Mouse (Mus musculus) adrenal gland, adult 2 months (tissue): ENCODE measurements at regions not wholly inside any gene's neighbourhood (a gene's known extent, or its start where the extent isn't known, plus 50 kb on each side); places are given as distances from the start of the nearest gene placed in this dataset.

Source experiments
- DNase-seq: peaks from one replicate; pipeline ENCODE4 v3.0.0; 2021

GRCm38 (mm10) chr6:144876758-144877157 lies 95.0 kb upstream of the Sox5 start:
- DNase-seq: no peak

- no peak for DNase-seq
These were observed 94.1 kb upstream of the Sox5 start for GRCm38 (mm10) chr6:144875862-144876261.

DNA sequence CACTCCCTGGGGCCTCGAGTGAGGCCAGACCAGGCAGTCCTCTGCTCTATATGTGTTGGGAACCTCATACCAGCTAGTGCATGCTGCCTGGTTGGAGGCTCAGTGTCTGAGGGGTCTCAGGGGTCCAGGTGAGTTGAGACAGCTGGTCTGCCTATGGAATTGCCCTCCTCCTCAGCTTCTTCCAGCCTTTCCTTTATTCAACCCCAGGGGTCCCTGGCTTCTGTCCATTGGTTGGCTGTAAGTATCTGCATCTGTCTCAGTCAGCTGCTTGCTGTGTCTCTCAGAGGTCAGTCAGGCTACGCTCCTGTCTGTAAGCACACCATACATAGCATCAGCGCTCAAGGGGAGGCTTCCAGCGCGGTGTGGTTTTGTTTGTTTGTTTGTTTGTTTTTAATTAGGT lies 92.5 kb upstream of the Sox5 start:
- DNase-seq: no peak

GRCm38 (mm10) chr6:144870949-144871348 lies 89.2 kb upstream of the Sox5 start:
- DNase-seq: no peak

DNA sequence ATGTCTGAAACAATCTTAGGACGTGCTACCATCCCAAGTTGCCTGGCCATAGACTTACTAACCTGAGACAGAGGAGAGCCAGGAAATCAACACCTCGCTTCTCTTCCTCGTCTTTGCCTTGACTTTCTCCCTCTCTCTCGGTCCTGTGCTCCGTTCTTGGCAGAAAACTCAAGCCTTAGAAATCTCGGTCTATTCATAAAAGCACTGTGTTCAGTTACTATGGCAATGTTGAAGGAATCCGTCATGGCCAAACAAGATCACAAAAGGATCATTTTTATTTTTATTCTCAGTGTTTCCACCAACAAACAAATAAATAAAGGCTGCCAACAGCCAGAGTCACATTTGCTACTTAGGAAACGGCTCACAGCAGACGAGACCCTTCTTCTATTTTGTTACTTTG lies 85.6 kb upstream of the Sox5 start:
- no peak for DNase-seq

DNA sequence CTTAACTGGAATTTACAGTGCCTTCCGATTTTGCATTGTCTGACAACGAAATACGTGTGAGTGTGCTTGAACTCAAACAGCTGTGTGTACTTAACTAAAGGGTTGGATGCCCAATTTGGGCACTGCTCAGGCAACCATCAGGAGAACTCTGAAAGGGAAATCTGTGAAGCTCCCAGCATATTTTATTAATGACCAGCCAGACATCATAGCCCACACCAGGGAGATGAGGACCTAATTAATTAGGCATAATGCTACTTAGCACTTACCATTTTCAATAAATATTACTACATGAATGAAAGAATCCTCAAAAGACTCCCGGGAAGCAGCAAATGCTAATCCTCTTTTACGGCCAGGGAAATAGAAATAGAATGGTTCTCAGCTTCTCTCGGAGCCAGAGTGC lies 82.2 kb upstream of the Sox5 start:
- no peak for DNase-seq

GRCm38 (mm10) chr6:144863430-144863994 lies 81.7 kb upstream of the Sox5 start:
- no peak for DNase-seq

DNA sequence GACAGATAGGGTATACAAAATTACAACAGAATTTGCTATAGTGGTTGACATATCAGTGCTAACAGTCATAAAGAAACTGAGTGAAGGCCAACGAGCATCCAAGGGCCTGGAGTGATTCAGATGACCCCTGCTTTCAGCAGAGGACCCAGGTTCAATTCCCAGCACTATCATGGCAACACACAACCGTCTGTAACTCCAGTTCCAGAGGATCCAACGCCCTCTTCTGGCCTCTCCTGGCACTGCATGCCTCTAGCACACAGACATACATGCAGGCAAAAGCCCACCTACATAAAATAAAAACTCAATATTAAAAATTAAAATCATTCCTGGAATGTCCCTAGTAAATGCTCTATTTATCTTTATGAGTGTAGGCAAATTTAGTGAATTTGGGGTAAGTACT lies 59.7 kb upstream of the Sox5 start:
- no peak for DNase-seq

DNA sequence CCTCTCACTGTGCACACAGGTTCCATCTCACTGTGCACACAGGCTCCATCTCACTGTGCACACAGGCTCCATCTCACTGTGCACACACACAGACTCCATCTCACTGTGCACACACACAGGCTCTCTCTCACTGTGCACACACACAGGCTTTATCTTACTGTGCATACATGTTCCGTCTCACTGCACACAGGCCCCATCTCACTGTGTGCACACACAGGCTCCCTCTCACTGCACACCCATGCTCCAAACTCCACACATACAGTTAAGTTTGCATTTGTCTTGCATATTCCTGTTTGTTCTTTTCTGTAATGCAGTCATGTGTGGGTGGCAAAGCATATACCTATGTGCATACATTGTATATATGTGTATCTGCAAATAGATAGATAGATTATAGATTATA lies 57.6 kb upstream of the Sox5 start:
- no peak for DNase-seq

DNA sequence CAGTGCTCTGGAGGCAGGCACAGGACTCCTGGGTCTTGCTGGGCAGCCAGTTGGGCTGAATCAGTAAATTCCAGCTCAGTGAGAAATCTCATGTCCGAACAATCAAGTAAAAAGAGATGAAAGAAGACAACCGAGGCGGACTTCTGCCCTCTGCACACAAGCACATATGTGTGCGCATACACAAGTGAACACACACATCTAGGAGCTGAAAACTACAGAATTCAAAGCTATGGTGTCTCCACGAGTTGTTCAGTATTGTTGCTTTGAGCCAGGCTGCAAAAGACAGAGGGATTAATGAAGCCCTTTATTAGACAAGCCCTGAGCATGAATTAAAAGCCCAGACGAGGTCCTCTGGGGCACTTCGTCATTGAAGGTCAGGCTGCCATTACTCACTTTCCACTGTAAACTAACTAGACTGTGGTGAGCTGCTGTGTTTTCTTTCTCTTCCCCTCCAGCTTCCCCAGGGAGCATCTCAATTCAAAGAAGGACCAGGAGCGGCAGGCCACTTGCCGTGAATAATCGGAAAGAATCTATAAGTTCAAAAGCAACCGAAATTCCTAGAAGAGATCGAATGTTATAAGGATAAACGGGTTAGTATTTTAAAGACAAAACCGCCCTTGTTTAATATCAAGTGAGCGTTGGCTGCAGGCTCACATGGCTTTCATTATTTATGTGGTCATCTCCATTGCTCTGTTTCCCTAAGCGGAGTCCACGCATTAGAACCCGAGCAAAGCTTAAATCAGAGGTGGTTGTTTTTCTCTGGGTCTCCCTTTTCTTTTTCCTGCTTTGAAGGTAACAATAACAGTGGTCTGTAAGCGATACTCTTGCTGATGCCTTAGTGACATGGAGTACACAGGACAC lies 52.8 kb upstream of the Sox5 start:
- DNase-seq: peak; percentile 49
